Mouse (Mus musculus): Measurements from ENCODE around the gene Olfr281. TPM values are rescaled to one million over a fixed set of nuclear protein-coding genes. Genes with fewer than 3 reads are reported as not detected.
"Not testable (repeated sequence)": the region's sequence is repeated elsewhere in the genome, so short reads cannot be mapped to it uniquely, and the experiment has no call there.

The Olfr281 gene
- polyA plus RNA-seq, 1 experiment from 2014 or later: not detected

DNA sequence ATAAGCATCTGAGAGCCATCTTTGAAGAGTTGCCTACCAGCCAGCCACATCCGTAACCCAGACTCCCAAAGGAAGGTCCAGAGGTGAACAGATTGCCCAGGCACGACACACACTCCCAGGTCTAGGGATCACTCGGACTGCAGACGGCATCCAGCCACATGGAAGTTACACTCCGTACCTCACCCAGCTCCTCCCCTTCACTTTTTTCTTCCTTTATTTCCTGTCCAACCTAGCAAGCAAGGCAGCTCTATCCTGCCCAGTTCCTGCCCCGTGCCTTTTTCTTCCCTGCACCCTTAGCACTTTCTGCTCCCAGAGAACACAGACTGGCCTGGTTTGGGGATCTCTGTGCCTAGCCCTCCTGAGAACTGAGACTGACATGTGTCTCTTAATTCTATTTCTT lies 27.6 kb upstream of the Olfr281 start:
- no peak overlapping the region for H3K27ac ChIP-seq (ENCODE audit: low read length)
- H3K36me3 ChIP-seq (ENCODE audit: insufficient read depth, low read length): no peaks in the 10 kb centered on the region
- no peaks in the 10 kb centered on the region for H3K27me3 ChIP-seq (ENCODE audit: insufficient read depth, low read length)
- H3K9ac ChIP-seq (replicated peaks; ENCODE audit: low read length): no peak overlapping the region
- no peak overlapping the region for H3K4me2 ChIP-seq (replicated peaks; ENCODE audit: low read depth, low read length)
- no peak for ATAC-seq (ENCODE audit: low FRiP score, low TSS enrichment)
- WGBS: 38% methylated on average over 6 of the region's 6 CpGs
- H3K4me1 ChIP-seq (ENCODE audit: insufficient read depth, low read length): peaks cover 4% of the 10 kb centered on the region
- H3K4me3 ChIP-seq (ENCODE audit: low read length): no peak overlapping the region
- no peaks in the 10 kb centered on the region for H3K9me3 ChIP-seq (ENCODE audit: low read length)

DNA sequence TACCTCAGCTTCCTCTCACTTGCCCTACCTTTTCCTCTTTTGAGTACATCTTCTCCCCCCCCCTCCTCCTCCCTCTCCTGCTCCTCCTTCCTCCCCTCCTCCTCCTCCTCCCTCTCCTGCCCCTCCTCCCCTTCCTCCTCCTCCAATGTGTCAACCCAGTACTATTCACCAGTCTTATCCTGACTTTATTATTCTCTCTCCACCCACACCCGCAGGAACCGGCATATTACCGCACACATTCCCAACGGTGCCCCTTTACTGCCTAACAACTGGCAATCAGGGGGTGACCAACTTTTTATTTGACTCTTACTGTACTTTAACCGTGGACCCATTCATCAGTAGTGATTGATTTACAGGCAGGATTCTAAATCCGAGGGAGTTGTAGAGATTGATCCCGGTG lies 27.2 kb upstream of the Olfr281 start:
- Histone ChIP-seq H3K9me3 (ENCODE audit: low read length) (no peaks in the 10 kb centered on the region), H3K4me3 (ENCODE audit: low read length) (no peak overlapping the region), H3K27ac (ENCODE audit: low read length) (no peak overlapping the region), H3K4me2 (replicated peaks; ENCODE audit: low read depth, low read length) (no peak overlapping the region), H3K27me3 (ENCODE audit: insufficient read depth, low read length) (no peaks in the 10 kb centered on the region), H3K36me3 (ENCODE audit: insufficient read depth, low read length) (no peaks in the 10 kb centered on the region), H3K4me1 (ENCODE audit: insufficient read depth, low read length) (peaks cover 4% of the 10 kb centered on the region), H3K9ac (replicated peaks; ENCODE audit: low read length) (no peak overlapping the region)
- ATAC-seq (ENCODE audit: low FRiP score, low TSS enrichment): no peak
- WGBS: 32% methylated on average over 7 of the region's 7 CpGs

DNA sequence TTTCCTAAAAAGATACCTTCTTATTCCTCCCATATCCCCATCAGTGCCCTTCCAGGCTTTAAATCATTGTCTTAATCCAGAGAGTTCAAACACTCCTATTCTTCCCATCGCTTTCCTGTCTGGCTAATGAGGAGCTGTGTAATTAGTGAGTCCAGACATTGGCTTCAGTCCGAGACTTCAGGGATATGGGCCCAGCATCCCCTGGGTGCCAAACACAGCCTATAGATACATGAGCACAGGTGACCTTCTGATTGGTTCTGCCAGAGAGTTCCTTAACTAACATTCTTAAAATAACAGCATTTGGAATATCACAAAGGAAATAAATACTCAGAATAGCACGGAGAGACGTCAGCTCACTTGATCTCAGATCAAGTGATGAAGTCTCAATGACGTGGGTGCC lies 21.5 kb upstream of the Olfr281 start, which contains the start of gene Olfr282:
TSS of gene Olfr282 (plus strand) at position 301 of the 400 bp plus-strand sequence.
- H3K4me1 ChIP-seq (ENCODE audit: insufficient read depth, low read length); H3K9me3 ChIP-seq (ENCODE audit: low read length); H3K9ac ChIP-seq (replicated peaks; ENCODE audit: low read length); ATAC-seq (ENCODE audit: low FRiP score, low TSS enrichment); H3K36me3 ChIP-seq (ENCODE audit: insufficient read depth, low read length); H3K4me2 ChIP-seq (replicated peaks; ENCODE audit: low read depth, low read length); H3K4me3 ChIP-seq (ENCODE audit: low read length); H3K27ac ChIP-seq (ENCODE audit: low read length); H3K27me3 ChIP-seq (ENCODE audit: insufficient read depth, low read length): not testable (repeated sequence)
- 76% methylated on average over 5 of the region's 5 CpGs for WGBS

- Histone ChIP-seq H3K27ac (ENCODE audit: low read length) (no peak overlapping the region), H3K4me2 (replicated peaks; ENCODE audit: low read depth, low read length) (no peak overlapping the region), H3K4me1 (ENCODE audit: insufficient read depth, low read length) (no peaks in the 10 kb centered on the region), H3K9ac (replicated peaks; ENCODE audit: low read length) (no peak overlapping the region), H3K36me3 (ENCODE audit: insufficient read depth, low read length) (no peaks in the 10 kb centered on the region), H3K27me3 (ENCODE audit: insufficient read depth, low read length) (no peaks in the 10 kb centered on the region), H3K9me3 (ENCODE audit: low read length) (peaks cover 2% of the 10 kb centered on the region; the same call in 1 of the 2 replicates), H3K4me3 (ENCODE audit: low read length) (no peak overlapping the region)
- WGBS: 74% methylated on average over 3 of the region's 3 CpGs
- ATAC-seq (ENCODE audit: low FRiP score, low TSS enrichment): no peak
Measured at GRCm38 (mm10) chr15:98444561-98444960, 7.8 kb upstream of the Olfr281 start.

- Histone ChIP-seq H3K4me2 (replicated peaks; ENCODE audit: low read depth, low read length) (no peak overlapping the region), H3K9me3 (ENCODE audit: low read length) (peaks cover 2% of the 10 kb centered on the region; the same call in 1 of the 2 replicates), H3K27ac (ENCODE audit: low read length) (no peak overlapping the region), H3K36me3 (ENCODE audit: insufficient read depth, low read length) (no peaks in the 10 kb centered on the region), H3K4me3 (ENCODE audit: low read length) (no peak overlapping the region), H3K4me1 (ENCODE audit: insufficient read depth, low read length) (no peaks in the 10 kb centered on the region), H3K9ac (replicated peaks; ENCODE audit: low read length) (no peak overlapping the region), H3K27me3 (ENCODE audit: insufficient read depth, low read length) (no peaks in the 10 kb centered on the region)
- 54% methylated on average over 4 of the region's 4 CpGs for WGBS
- ATAC-seq (ENCODE audit: low FRiP score, low TSS enrichment): no peak
Measured at GRCm38 (mm10) chr15:98448521-98448920, 3.9 kb upstream of the Olfr281 start.

GRCm38 (mm10) chr15:98469596-98469995 lies 17.2 kb downstream of the Olfr281 start, which contains the start of gene OR5BS1P:
TSS of gene OR5BS1P (plus strand) at chr15:98469896.
- Histone ChIP-seq H3K27ac (ENCODE audit: low read length) (no peak within 1 kb of the TSS), H3K9me3 (ENCODE audit: low read length) (0 out of 2 replicates have a peak, but pooled peaks cover 5% of the 10 kb centered on the region), H3K4me3 (ENCODE audit: low read length) (no peak within 1 kb of the TSS), H3K36me3 (ENCODE audit: insufficient read depth, low read length) (no peaks in the 10 kb centered on the region), H3K9ac (replicated peaks; ENCODE audit: low read length) (no peak within 1 kb of the TSS), H3K27me3 (ENCODE audit: insufficient read depth, low read length) (no peaks in the 10 kb centered on the region), H3K4me1 (ENCODE audit: insufficient read depth, low read length) (no peaks in the 10 kb centered on the region), H3K4me2 (replicated peaks; ENCODE audit: low read depth, low read length) (no peak within 1 kb of the TSS)
- WGBS: 93% methylated on average over 4 of the region's 4 CpGs
- ATAC-seq (ENCODE audit: low FRiP score, low TSS enrichment): no peak

GRCm38 (mm10) chr15:98471539-98471938 lies 19.2 kb downstream of the Olfr281 start:
- Histone ChIP-seq H3K9ac (replicated peaks; ENCODE audit: low read length) (no peak overlapping the region), H3K27ac (ENCODE audit: low read length) (no peak overlapping the region), H3K36me3 (ENCODE audit: insufficient read depth, low read length) (no peaks in the 10 kb centered on the region), H3K27me3 (ENCODE audit: insufficient read depth, low read length) (no peaks in the 10 kb centered on the region), H3K4me1 (ENCODE audit: insufficient read depth, low read length) (no peaks in the 10 kb centered on the region), H3K9me3 (ENCODE audit: low read length) (0 out of 2 replicates have a peak, but pooled peaks cover 5% of the 10 kb centered on the region), H3K4me2 (replicated peaks; ENCODE audit: low read depth, low read length) (no peak overlapping the region), H3K4me3 (ENCODE audit: low read length) (no peak overlapping the region)
- WGBS: 88% methylated on average over 13 of the region's 13 CpGs
- no peak for ATAC-seq (ENCODE audit: low FRiP score, low TSS enrichment)

GRCm38 (mm10) chr15:98474958-98475357 lies 22.6 kb downstream of the Olfr281 start:
- Histone ChIP-seq H3K36me3 (ENCODE audit: insufficient read depth, low read length) (no peaks in the 10 kb centered on the region), H3K9me3 (ENCODE audit: low read length) (no peaks in the 10 kb centered on the region)
- ATAC-seq (ENCODE audit: low FRiP score, low TSS enrichment): no peak

GRCm38 (mm10) chr15:98475382-98475781 lies 23.0 kb downstream of the Olfr281 start:
- H3K9ac ChIP-seq (replicated peaks; ENCODE audit: low read length): no peak overlapping the region
- H3K4me3 ChIP-seq (ENCODE audit: low read length): no peak overlapping the region
- H3K9me3 ChIP-seq (ENCODE audit: low read length): no peaks in the 10 kb centered on the region
- H3K4me1 ChIP-seq (ENCODE audit: insufficient read depth, low read length): no peaks in the 10 kb centered on the region
- 49% methylated on average over 10 of the region's 10 CpGs for WGBS
- no peaks in the 10 kb centered on the region for H3K27me3 ChIP-seq (ENCODE audit: insufficient read depth, low read length)
- H3K4me2 ChIP-seq (replicated peaks; ENCODE audit: low read depth, low read length): no peak overlapping the region
- no peak overlapping the region for H3K27ac ChIP-seq (ENCODE audit: low read length)
- no peaks in the 10 kb centered on the region for H3K36me3 ChIP-seq (ENCODE audit: insufficient read depth, low read length)
- no peak for ATAC-seq (ENCODE audit: low FRiP score, low TSS enrichment)

More at GRCm38 (mm10) chr15:98474958-98475357, 22.6 kb downstream of the Olfr281 start:
- no peaks in the 10 kb centered on the region for H3K27me3 ChIP-seq (ENCODE audit: insufficient read depth, low read length)
- no peak overlapping the region for H3K4me2 ChIP-seq (replicated peaks; ENCODE audit: low read depth, low read length)
- H3K9ac ChIP-seq (replicated peaks; ENCODE audit: low read length): no peak overlapping the region
- no peak overlapping the region for H3K27ac ChIP-seq (ENCODE audit: low read length)
- no peaks in the 10 kb centered on the region for H3K4me1 ChIP-seq (ENCODE audit: insufficient read depth, low read length)
- 84% methylated on average over 10 of the region's 10 CpGs for WGBS
- no peak overlapping the region for H3K4me3 ChIP-seq (ENCODE audit: low read length)

DNA sequence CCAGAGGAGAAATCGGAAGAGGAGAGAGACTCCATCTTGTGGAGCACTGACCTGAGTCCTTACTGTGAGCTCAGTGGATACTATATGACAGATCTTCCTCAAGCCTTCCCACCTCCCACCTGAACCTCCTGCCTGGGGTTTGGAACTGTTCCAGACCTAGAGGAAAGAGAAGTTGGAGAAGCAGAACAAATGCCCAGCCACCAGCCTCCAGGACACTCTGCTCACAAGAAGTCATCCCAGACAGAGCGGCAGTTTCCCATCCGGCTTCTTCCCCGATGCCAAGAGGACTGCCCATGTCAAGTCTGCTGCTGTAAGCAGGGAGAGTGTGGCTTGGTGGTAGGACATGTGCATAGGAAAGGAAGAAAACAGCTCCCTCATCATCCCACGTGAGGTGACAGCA lies 23.9 kb downstream of the Olfr281 start:
- no peaks in the 10 kb centered on the region for H3K27me3 ChIP-seq (ENCODE audit: insufficient read depth, low read length)
- whole genome bisulfite sequencing: 74% methylated on average over 5 of the region's 5 CpGs
- no peaks in the 10 kb centered on the region for H3K36me3 ChIP-seq (ENCODE audit: insufficient read depth, low read length)
- H3K4me1 ChIP-seq (ENCODE audit: insufficient read depth, low read length): no peaks in the 10 kb centered on the region
- no peak overlapping the region for H3K4me2 ChIP-seq (replicated peaks; ENCODE audit: low read depth, low read length)
- H3K4me3 ChIP-seq (ENCODE audit: low read length): no peak overlapping the region
- H3K9ac ChIP-seq (replicated peaks; ENCODE audit: low read length): no peak overlapping the region
- H3K27ac ChIP-seq (ENCODE audit: low read length): no peak overlapping the region
- no peak for ATAC-seq (ENCODE audit: low FRiP score, low TSS enrichment)
- no peaks in the 10 kb centered on the region for H3K9me3 ChIP-seq (ENCODE audit: low read length)
